Mouse (Mus musculus) heart, embryonic 16.5 days (tissue): Measurements from ENCODE around the gene Zfp768. TPM values are rescaled to one million over a fixed set of nuclear protein-coding genes. Genes with fewer than 3 reads are reported as not detected.

Source experiments
- ATAC-seq: fragments of 200-750 bp; cut with Nextera tagmentation; replicated peaks from 2 replicates; pipeline ENCODE4 v1.8.0; 2017; ENCODE audit warnings: moderate number of reproducible peaks; ENCODE audit not compliant: insufficient read depth, low FRiP score; ENCODE audit errors: extremely low read depth
- H3K27ac ChIP-seq: fragments of 300-500 bp; sonication (generic); 2 replicates; pipeline ENCODE4 v1.5.1; 2014; ENCODE audit warnings: mild to moderate bottlenecking, low read length, control low read depth, moderate library complexity
- H3K27me3 ChIP-seq: fragments of 300-500 bp; sonication (generic); 2 replicates; pipeline ENCODE4 v1.6.1; 2014; ENCODE audit warnings: low read length, mixed read lengths; ENCODE audit not compliant: control insufficient read depth, insufficient read depth
- H3K36me3 ChIP-seq: fragments of 300-500 bp; sonication (generic); 2 replicates; pipeline ENCODE4 v1.6.1; 2014; ENCODE audit not compliant: control insufficient read depth, insufficient read depth
- H3K4me1 ChIP-seq: fragments of 300-500 bp; sonication (generic); 2 replicates; pipeline ENCODE4 v1.6.1; 2014; ENCODE audit warnings: low read length, mixed read lengths; ENCODE audit not compliant: control insufficient read depth, insufficient read depth
- H3K4me2 ChIP-seq: fragments of 300-500 bp; sonication (generic); 2 replicates; pipeline ENCODE4 v1.6.1; 2014; ENCODE audit warnings: low read depth, mild to moderate bottlenecking, control low read depth, low read length
- H3K4me3 ChIP-seq: fragments of 300-500 bp; sonication (generic); 2 replicates; pipeline ENCODE4 v1.5.1; 2014; ENCODE audit warnings: mild to moderate bottlenecking, control low read depth, low read length
- H3K9ac ChIP-seq: fragments of 300-500 bp; sonication (generic); 2 replicates; pipeline ENCODE4 v1.6.1; 2014; ENCODE audit warnings: low read length, control low read depth
- H3K9me3 ChIP-seq: fragments of 300-500 bp; sonication (generic); replicated peaks from 2 replicates; pipeline ENCODE4 v1.6.1; 2016; ENCODE audit warnings: low read length; ENCODE audit not compliant: control insufficient read depth
- WGBS: fragments of 180-500 bp; shearing (Covaris S2); extraction: QIAGEN DNeasy Blood & Tissue Kit; methylation state at CpG from one replicate; pipeline ENCODE4 v1.1.7; 2014; 5-methylcytosine and 5-hydroxymethylcytosine counted together
- polyA plus RNA-seq: library from polyadenylated mRNA; unstranded; fragments of >200 nt; fragmentation: Nextera tagmentation; extraction: Ambion mirVana; gene quantifications from 2 replicates; pipeline ENCODE4 v1.2.1, GENCODE M21; 2015

Zfp768 gene
- polyA plus RNA-seq, 1 experiment from 2014 or later: 17.1 TPM

DNA sequence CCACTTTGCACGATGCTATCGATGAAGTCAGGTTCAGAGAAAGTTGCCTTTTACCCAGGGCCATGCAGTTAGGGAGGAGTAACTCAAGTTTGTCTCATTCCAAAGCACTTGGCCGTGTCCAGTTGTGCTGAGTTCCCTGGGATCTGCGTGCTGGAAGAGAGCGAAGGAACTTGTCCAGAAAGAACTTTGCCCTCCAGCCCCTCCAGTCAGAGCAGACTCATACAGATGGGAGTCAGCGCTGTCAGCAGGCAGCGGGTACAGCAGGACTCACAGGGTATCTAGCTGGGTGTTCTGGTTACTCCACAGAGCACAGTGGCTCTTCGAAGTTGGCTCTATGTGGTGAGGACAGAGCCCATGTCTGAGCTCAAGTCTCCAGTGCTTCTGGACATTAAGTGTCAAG, 19.8 kb downstream of the Zfp768 start:
- WGBS: 79% methylated on average over 8 of the region's 8 CpGs
- Histone ChIP-seq H3K4me1 (no peaks in the 10 kb centered on the region), H3K4me2 (no peak overlapping the region), H3K27me3 (no peaks in the 10 kb centered on the region), H3K9ac (no peak overlapping the region), H3K9me3 (no peaks in the 10 kb centered on the region), H3K27ac (no peak overlapping the region), H3K36me3 (no peaks in the 10 kb centered on the region), H3K4me3 (no peak overlapping the region)
- ATAC-seq: no peak

DNA sequence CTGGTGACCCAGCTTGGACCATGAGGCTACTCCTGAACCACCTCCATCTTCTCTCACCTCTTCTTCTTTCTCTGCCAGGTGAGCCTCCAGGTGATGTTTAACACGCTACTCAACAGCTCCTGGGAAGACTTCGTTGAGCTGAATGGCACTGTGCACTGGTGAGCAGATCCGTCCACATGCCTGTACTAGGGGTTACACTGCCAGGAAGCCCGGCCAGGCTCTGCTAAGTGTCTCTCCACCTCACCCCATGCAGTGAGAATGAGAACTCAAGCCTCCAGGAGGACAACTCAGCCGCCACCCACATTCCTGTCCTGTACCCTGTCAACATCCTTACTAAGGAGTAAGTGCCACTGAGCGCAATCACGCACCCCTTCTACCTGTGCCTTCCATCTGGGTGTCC, 20.4 kb downstream of the Zfp768 start:
- WGBS: 78% methylated on average over 7 of the region's 7 CpGs
- no peak for ATAC-seq
- Histone ChIP-seq H3K9ac (no peak overlapping the region), H3K4me2 (no peak overlapping the region), H3K36me3 (no peaks in the 10 kb centered on the region), H3K4me3 (no peak overlapping the region), H3K27ac (no peak overlapping the region), H3K4me1 (no peaks in the 10 kb centered on the region), H3K27me3 (no peaks in the 10 kb centered on the region), H3K9me3 (no peaks in the 10 kb centered on the region)

DNA sequence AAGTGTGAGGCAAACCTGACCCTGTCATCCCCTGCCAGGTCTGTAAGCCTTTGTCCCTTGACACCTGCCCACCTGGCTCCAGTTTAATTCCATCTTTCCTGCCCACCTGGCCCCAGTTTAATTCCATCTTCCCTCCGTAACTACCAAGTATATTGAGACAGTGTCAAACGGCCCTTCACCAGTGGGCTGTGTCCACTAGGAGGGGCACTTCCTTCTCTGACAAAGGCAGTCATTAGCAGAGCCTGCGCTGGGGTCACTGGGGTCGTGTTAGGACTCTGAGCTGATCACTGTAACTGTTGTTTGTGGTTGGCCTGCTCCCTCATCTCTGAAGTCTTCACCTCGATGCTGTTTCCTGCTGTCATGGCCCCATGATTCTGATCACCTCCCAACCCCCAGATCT, 23.3 kb downstream of the Zfp768 start:
- 40% methylated on average over 5 of the region's 5 CpGs for WGBS
- Histone ChIP-seq H3K27ac (no peak overlapping the region), H3K4me3 (no peak overlapping the region), H3K27me3 (no peaks in the 10 kb centered on the region), H3K9ac (no peak overlapping the region), H3K36me3 (no peaks in the 10 kb centered on the region), H3K4me2 (no peak overlapping the region), H3K9me3 (no peaks in the 10 kb centered on the region), H3K4me1 (no peaks in the 10 kb centered on the region)
- no peak for ATAC-seq

DNA sequence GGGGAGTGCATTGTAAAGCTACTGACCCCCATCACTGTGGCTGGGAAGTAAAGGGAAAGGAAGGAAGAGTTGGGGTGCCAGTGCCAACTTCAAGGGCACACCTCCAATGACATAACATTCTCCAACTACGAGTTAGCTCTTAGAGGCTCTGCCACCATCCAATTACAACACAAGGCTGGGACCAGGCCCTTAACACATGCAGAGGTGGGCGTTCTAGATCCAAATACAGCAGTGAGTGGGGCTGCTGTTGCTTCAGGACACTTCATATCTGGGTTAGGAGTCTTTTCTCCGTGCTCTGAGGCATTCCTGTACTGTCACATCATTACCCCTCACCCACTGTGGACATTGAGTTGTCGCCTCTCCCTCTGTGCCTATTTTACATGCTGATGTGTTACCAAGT, 24.3 kb downstream of the Zfp768 start:
- Histone ChIP-seq H3K36me3 (no peaks in the 10 kb centered on the region), H3K27me3 (no peaks in the 10 kb centered on the region), H3K4me3 (no peak overlapping the region), H3K9me3 (no peaks in the 10 kb centered on the region), H3K4me2 (no peak overlapping the region), H3K4me1 (no peaks in the 10 kb centered on the region), H3K27ac (no peak overlapping the region), H3K9ac (no peak overlapping the region)
- no peak for ATAC-seq
- 55% methylated on average over 4 of the region's 4 CpGs for WGBS

DNA sequence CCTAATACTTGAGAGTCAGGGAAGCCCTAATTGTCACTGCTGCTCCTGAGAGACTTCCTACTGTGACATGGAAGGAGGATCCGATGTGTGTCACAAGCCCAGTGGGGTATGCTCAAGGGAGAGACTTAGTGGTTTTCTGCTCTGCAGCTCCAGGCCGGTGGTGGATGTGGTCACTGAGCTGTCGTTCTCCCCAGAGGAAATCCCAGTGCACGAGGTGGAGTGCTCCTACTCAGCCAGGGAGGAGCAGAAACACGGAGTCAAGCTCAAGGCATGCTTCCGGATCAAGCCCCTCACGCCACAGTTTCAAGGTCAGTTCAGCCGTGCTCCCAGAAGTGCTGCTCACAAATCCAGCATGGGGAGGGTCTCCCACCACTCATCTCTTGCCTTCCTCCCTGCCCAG, 31.5 kb downstream of the Zfp768 start:
- Histone ChIP-seq H3K9me3 (no peaks in the 10 kb centered on the region), H3K36me3 (no peaks in the 10 kb centered on the region), H3K4me1 (no peaks in the 10 kb centered on the region), H3K9ac (no peak overlapping the region), H3K4me3 (no peak overlapping the region), H3K27me3 (no peaks in the 10 kb centered on the region), H3K4me2 (no peak overlapping the region), H3K27ac (no peak overlapping the region)
- 18% methylated on average over 8 of the region's 8 CpGs for WGBS
- no peak for ATAC-seq

DNA sequence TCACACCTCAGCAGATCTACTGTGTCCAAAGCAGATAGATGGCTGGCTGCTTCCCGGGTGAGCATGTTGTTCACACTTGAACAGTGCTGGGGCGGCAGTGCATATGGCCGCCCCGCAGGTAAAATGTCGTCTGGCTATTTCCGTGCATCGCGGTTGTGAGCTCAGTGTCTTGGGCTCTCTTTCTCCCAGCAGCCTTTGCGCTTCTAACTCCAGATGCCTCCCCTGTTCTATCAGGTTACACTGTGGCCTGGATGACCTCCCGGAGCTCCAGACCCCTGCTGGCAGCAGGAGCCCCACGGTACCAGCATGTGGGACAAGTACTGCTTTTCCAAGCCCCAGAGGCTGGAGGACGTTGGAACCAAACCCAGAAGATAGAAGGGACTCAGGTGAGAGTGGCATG, 35.4 kb downstream of the Zfp768 start:
- 62% methylated on average over 12 of the region's 12 CpGs for WGBS

DNA sequence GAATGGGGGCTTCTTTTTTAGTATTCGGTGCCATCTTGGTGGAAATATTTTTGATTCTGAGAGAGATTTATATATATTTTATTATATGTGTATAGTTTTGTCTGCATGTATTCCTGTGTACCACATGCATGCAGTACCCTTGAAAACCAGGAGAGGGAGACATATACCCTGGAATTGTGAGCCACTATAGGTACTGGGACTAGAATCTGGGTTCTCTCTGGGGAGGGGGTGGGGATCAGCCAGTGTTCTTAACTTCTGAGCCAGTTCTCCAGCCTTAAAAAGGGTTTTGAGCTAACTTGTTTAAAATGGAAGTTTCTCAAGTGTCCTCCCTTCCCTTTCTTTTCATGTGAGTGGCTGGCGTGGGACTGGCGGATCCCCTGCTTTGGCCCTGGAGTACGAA, 36.5 kb downstream of the Zfp768 start:
- H3K4me3 ChIP-seq: no peak overlapping the region
- WGBS: 75% methylated on average over 4 of the region's 4 CpGs
- H3K36me3 ChIP-seq: no peaks in the 10 kb centered on the region
- ATAC-seq: no peak
- H3K4me1 ChIP-seq: no peaks in the 10 kb centered on the region
- H3K27ac ChIP-seq: no peak overlapping the region
- no peak overlapping the region for H3K9ac ChIP-seq
- no peak overlapping the region for H3K4me2 ChIP-seq
- no peaks in the 10 kb centered on the region for H3K27me3 ChIP-seq
- H3K9me3 ChIP-seq: no peaks in the 10 kb centered on the region

More for the DNA sequence above, 35.4 kb downstream of the Zfp768 start:
- no peaks in the 10 kb centered on the region for H3K4me1 ChIP-seq
- no peak overlapping the region for H3K9ac ChIP-seq
- H3K4me3 ChIP-seq: no peak overlapping the region
- ATAC-seq: no peak
- no peak overlapping the region for H3K27ac ChIP-seq
- no peaks in the 10 kb centered on the region for H3K36me3 ChIP-seq
- H3K9me3 ChIP-seq: no peaks in the 10 kb centered on the region
- no peak overlapping the region for H3K4me2 ChIP-seq
- H3K27me3 ChIP-seq: no peaks in the 10 kb centered on the region

DNA sequence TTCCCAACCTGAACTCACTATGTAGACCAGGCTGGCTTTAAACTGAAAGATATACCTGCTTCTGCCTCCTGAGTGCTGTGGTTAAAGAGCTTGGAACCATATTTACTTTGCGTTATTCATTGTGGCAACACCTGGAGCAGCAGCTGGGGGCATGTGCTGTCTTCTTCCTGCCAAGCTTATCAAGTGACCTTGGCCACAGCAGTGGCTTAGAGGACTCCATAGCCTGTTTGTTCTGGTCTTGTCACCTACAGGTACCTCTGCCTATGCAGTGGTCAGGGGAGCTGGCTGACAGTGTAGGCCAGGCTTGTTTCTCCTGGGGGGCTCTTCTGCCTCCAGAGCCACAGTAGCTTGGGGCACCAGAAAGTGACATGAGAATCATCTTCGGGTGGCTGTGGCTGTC, 37.0 kb downstream of the Zfp768 start:
- Histone ChIP-seq H3K27me3 (no peaks in the 10 kb centered on the region), H3K9me3 (no peaks in the 10 kb centered on the region), H3K27ac (no peak overlapping the region), H3K4me2 (no peak overlapping the region), H3K4me1 (no peaks in the 10 kb centered on the region), H3K9ac (peak overlapping the region; percentile 26; the same call in 1 of the 2 replicates), H3K36me3 (no peaks in the 10 kb centered on the region), H3K4me3 (no peak overlapping the region)
- no peak for ATAC-seq
- 72% methylated on average over 2 of the region's 2 CpGs for WGBS

DNA sequence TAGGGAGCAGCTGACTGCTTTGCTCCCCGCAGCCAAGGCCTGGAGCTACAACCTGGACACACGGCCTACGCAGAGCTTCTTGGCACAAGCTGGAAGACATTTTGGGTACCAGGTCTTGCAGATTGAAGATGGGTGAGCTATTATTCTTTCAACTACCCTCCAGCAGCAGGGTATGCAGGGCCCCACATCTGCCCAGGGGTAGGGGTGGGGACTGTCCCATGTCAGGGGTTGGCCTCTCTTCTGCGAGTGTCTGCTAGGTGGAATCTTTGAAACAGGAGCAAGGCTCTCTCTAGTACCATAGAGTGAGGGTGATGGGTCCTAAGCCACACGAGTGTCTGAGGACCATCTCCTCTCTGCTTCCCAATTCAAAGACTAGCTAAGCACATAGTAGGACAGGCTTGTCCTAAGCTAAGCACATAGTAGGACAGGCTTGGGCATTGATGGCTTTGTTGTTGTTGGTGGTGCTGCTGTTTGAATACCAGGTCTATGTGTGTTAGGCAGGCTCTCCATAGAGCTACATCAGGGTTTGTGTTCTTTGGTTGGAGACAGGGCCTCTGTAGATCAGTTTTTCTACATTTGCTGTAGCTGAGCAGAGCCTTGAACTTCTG, 47.7 kb downstream of the Zfp768 start:
- Histone ChIP-seq H3K4me1 (peaks cover 3% of the 10 kb centered on the region; the same call in 1 of the 2 replicates), H3K27ac (no peak overlapping the region), H3K4me3 (no peak overlapping the region), H3K9ac (no peak overlapping the region), H3K36me3 (no peaks in the 10 kb centered on the region), H3K4me2 (peak overlapping the region; percentile 27), H3K9me3 (no peaks in the 10 kb centered on the region), H3K27me3 (no peaks in the 10 kb centered on the region)
- no peak for ATAC-seq
- WGBS: 96% methylated on average over 5 of the region's 5 CpGs
